Mouse (Mus musculus) kidney, embryonic 14.5 days (tissue): ENCODE results near the gene Tnp1. TPM values are rescaled to one million over a fixed set of nuclear protein-coding genes. Genes with fewer than 3 reads are reported as not detected.

ENCODE experiments used
- polyA plus RNA-seq: library from polyadenylated mRNA; unstranded; fragments of >200 nt; fragmentation: Nextera tagmentation; extraction: Ambion mirVana; gene quantifications from 2 replicates; pipeline ENCODE4 v1.2.1, GENCODE M21; 2014

Gene Tnp1
- polyA plus RNA-seq, 1 experiment from 2014 or later, result not detected

Other genes starting within 250 kb of the Tnp1 start
- gene Igfbp2, start 191.4 kb downstream of the Tnp1 start, polyA plus RNA-seq, result 148 and 171 TPM in 2 replicates
- 56.4 and 61.4 TPM in 2 replicates for gene Igfbp5, start 141.0 kb downstream of the Tnp1 start, polyA plus RNA-seq